Comparison of ENCODE assay signal across 14 mouse cellular contexts in genomic region chr2:166960648-166961330, GRCm38 (mm10). TPM values are rescaled to one million over a fixed set of nuclear protein-coding genes. Genes with fewer than 3 reads are reported as not detected.
DNase-seq lines count a peak whose midpoint lies in the region; ATAC-seq and TF ChIP-seq lines count a peak whose summit lies in the region.
"Had no signal": no experiment of that assay in that cellular context is flagged by ENCODE, and none has a peak within 500 bp of the region (broad histone marks: within the 10 kb centered on the region; RNA-seq: fewer than 3 reads in every experiment).

No protein-coding gene starts in this region.

- TF ChIP-seq POLR2A in cerebellum, adult 2 months (IDR thresholded peaks at IDR 0.05; ENCODE audit: borderline replicate concordance, insufficient read depth, low read length): no peak
- TF ChIP-seq POLR2A in myocyte (IDR thresholded peaks at IDR 0.05; ENCODE audit: insufficient read length, low read depth): no peak
- no peak for TF ChIP-seq POLR2A in lung, adult 2 months (IDR thresholded peaks at IDR 0.05; ENCODE audit: borderline replicate concordance, extremely low read depth, low read depth, low read length)

- H3K79me2 ChIP-seq in myocyte (ENCODE audit: control insufficient read depth, insufficient read depth): peaks cover 27% of the 10 kb centered on the region

- H3K27me3 ChIP-seq in liver, postnatal 0 days (ENCODE audit: insufficient read depth, low read length): no peaks in the 10 kb centered on the region
- no peaks in the 10 kb centered on the region for H3K27me3 ChIP-seq in liver, embryonic 11.5 days (replicated peaks; ENCODE audit: control insufficient read depth, insufficient read depth, low read length)
- no peaks in the 10 kb centered on the region for H3K27me3 ChIP-seq in cerebellum, adult 2 months (ENCODE audit: control insufficient read depth, insufficient read depth, low read length)
- no peaks in the 10 kb centered on the region for H3K27me3 ChIP-seq in myocyte (ENCODE audit: control insufficient read depth, insufficient read depth, insufficient read length)
- H3K27me3 ChIP-seq in midbrain, embryonic 16.5 days (ENCODE audit: control insufficient read depth, insufficient read depth, low read depth, low read length): no peaks in the 10 kb centered on the region
- H3K27me3 ChIP-seq: limb, embryonic 13.5 days; midbrain, embryonic 12.5 days had no signal

- no peak for TF ChIP-seq EP300 in liver, postnatal 0 days (IDR thresholded peaks at IDR 0.05; ENCODE audit: low read depth)

- intact Hi-C loops in heart, postnatal 36 days (cut with DNase I): no loop called here

- peak; percentile 89 for ATAC-seq in liver, postnatal 0 days
- ATAC-seq in liver, embryonic 11.5 days (replicated peaks; ENCODE audit: low FRiP score): no peak
- ATAC-seq in midbrain, embryonic 16.5 days: no peak
- ATAC-seq: CD4-positive, CD25-positive, alpha-beta regulatory T cell, adult 4 months; forebrain, embryonic 16.5 days had no signal

- no peak overlapping the region for H3K4me3 ChIP-seq in liver, postnatal 0 days (ENCODE audit: low read depth, low read length)
- H3K4me3 ChIP-seq in liver, embryonic 11.5 days (ENCODE audit: low read depth, low read length): no peak overlapping the region
- H3K4me3 ChIP-seq in cerebellum, adult 2 months (replicated peaks; ENCODE audit: insufficient read depth, low read depth, low read length): no peak overlapping the region
- H3K4me3 ChIP-seq in myocyte: no peak overlapping the region
- H3K4me3 ChIP-seq in midbrain, embryonic 16.5 days (ENCODE audit: low read depth, low read length): no peak overlapping the region
- H3K4me3 ChIP-seq in lung, adult 2 months (replicated peaks; ENCODE audit: extremely low read depth, low read depth, low read length): no peak overlapping the region
- H3K4me3 ChIP-seq: limb, embryonic 13.5 days; midbrain, embryonic 12.5 days had no signal

- peaks cover 12% of the 10 kb centered on the region; the same call in 1 of the 2 replicates for H3K4me1 ChIP-seq in liver, postnatal 0 days (ENCODE audit: insufficient read depth)
- H3K4me1 ChIP-seq in liver, embryonic 11.5 days (replicated peaks; ENCODE audit: control insufficient read depth, insufficient read depth, low read length): 0 out of 2 replicates have a peak, but pooled peaks cover 2% of the 10 kb centered on the region
- peaks cover 24% of the 10 kb centered on the region for H3K4me1 ChIP-seq in cerebellum, adult 2 months (ENCODE audit: control insufficient read depth, insufficient read depth, low read length)
- H3K4me1 ChIP-seq in midbrain, embryonic 16.5 days (ENCODE audit: control insufficient read depth, insufficient read depth, low read length): no peaks in the 10 kb centered on the region
- 0 out of 2 replicates have a peak, but pooled peaks cover 2% of the 10 kb centered on the region for H3K4me1 ChIP-seq in lung, adult 2 months (ENCODE audit: control insufficient read depth, insufficient read depth, low read length)
- H3K4me1 ChIP-seq: limb, embryonic 13.5 days; midbrain, embryonic 12.5 days had no signal

- H3K9me3 ChIP-seq in liver, postnatal 0 days (ENCODE audit: low read length): no peaks in the 10 kb centered on the region
- H3K9me3 ChIP-seq in liver, embryonic 11.5 days (ENCODE audit: control insufficient read depth, low read length): no peaks in the 10 kb centered on the region
- H3K9me3 ChIP-seq in midbrain, embryonic 16.5 days (replicated peaks; ENCODE audit: control insufficient read depth, low read length, poor library complexity, severe bottlenecking): no peaks in the 10 kb centered on the region
- H3K9me3 ChIP-seq: limb, embryonic 13.5 days; midbrain, embryonic 12.5 days had no signal

- peak overlapping the region; percentile 72 for H3K27ac ChIP-seq in liver, postnatal 0 days (ENCODE audit: low read depth)
- no peak overlapping the region for H3K27ac ChIP-seq in liver, embryonic 11.5 days (ENCODE audit: low read depth, low read length)
- no peak overlapping the region for H3K27ac ChIP-seq in cerebellum, adult 2 months (ENCODE audit: insufficient read depth, low read length)
- no peak overlapping the region for H3K27ac ChIP-seq in midbrain, embryonic 16.5 days (ENCODE audit: low read length)
- H3K27ac ChIP-seq: limb, embryonic 13.5 days; midbrain, embryonic 12.5 days had no signal

- no peak for TF ChIP-seq CTCF in liver, postnatal 0 days (IDR thresholded peaks at IDR 0.05; ENCODE audit: low read depth)
- TF ChIP-seq CTCF in cerebellum, adult 2 months (IDR thresholded peaks at IDR 0.05; ENCODE audit: borderline replicate concordance, insufficient read depth, low read depth, low read length): no peak
- TF ChIP-seq CTCF in lung, adult 2 months (IDR thresholded peaks at IDR 0.05; ENCODE audit: insufficient read depth, low read length): no peak

- 67% methylated on average over 8 of the region's 8 CpGs for WGBS in liver, postnatal 0 days (ENCODE audit: insufficient replicate concordance)
- 85% methylated on average over 8 of the region's 8 CpGs for whole genome bisulfite sequencing in liver, embryonic 11.5 days
- WGBS in cerebellum, adult 2 months: 13% methylated on average over 8 of the region's 8 CpGs
- 88% methylated on average over 8 of the region's 8 CpGs for WGBS in midbrain, embryonic 16.5 days
- whole genome bisulfite sequencing in lung, adult 2 months: 64% methylated on average over 8 of the region's 8 CpGs

- H3K36me3 ChIP-seq in liver, postnatal 0 days (replicated peaks; ENCODE audit: insufficient read depth, low read length): peaks cover 43% of the 10 kb centered on the region
- H3K36me3 ChIP-seq in liver, embryonic 11.5 days (ENCODE audit: control insufficient read depth, insufficient read depth, low read length): 0 out of 2 replicates have a peak, but pooled peaks cover 6% of the 10 kb centered on the region
- H3K36me3 ChIP-seq in myocyte (ENCODE audit: control insufficient read depth, insufficient read depth): peaks cover 16% of the 10 kb centered on the region
- H3K36me3 ChIP-seq in midbrain, embryonic 16.5 days (ENCODE audit: control insufficient read depth, insufficient read depth, low read length): peaks cover 2% of the 10 kb centered on the region; the same call in 1 of the 2 replicates

- no peak overlapping the region for H3K9ac ChIP-seq in liver, postnatal 0 days (replicated peaks)
- no peak overlapping the region for H3K9ac ChIP-seq in liver, embryonic 11.5 days (ENCODE audit: low read depth, low read length)
- no peak overlapping the region for H3K9ac ChIP-seq in midbrain, embryonic 16.5 days (ENCODE audit: low read depth, low read length)
- H3K9ac ChIP-seq: limb, embryonic 13.5 days; midbrain, embryonic 12.5 days had no signal

- peak; percentile 91 for DNase-seq in heart, adult 11 months
- DNase-seq in heart, postnatal 36 days: no peak
- DNase-seq in liver, postnatal 0 days: peak; percentile 51
- no peak for DNase-seq in liver, embryonic 11.5 days (ENCODE audit: low spot score)
- DNase-seq in cerebellum, adult 2 months: peak; percentile 38 to 59
- DNase-seq in lung, adult 2 months: no peak
- DNase-seq: layer of hippocampus, postnatal 36 days; lung, postnatal 10 days had no signal

- no peak overlapping the region for H3ac ChIP-seq in myocyte (ENCODE audit: control insufficient read depth, insufficient read length)

- H3K4me2 ChIP-seq in liver, postnatal 0 days (ENCODE audit: low read depth, low read length): no peak overlapping the region
- H3K4me2 ChIP-seq in liver, embryonic 11.5 days: no peak overlapping the region
- H3K4me2 ChIP-seq in myocyte (ENCODE audit: low read depth): no peak overlapping the region
- no peak overlapping the region for H3K4me2 ChIP-seq in midbrain, embryonic 16.5 days (ENCODE audit: low read length)
- H3K4me2 ChIP-seq: limb, embryonic 13.5 days; midbrain, embryonic 12.5 days had no signal

TF ChIP-seq in myocyte, 11 proteins besides CTCF, POLR2A, EP300 and RAD21:
- no peak for TF ChIP-seq TCF3 (IDR thresholded peaks at IDR 0.05; ENCODE audit: insufficient read length, low read depth)
- TF ChIP-seq MYOD1 (IDR thresholded peaks at IDR 0.05; ENCODE audit: control insufficient read depth in 1 of 3, insufficient read length in 2 of 3, low read depth in 2 of 3): peak in 1 of 3 experiments; percentile 18
- no peak for TF ChIP-seq CEBPB (IDR thresholded peaks at IDR 0.05; ENCODE audit: insufficient read depth, poor library complexity, severe bottlenecking)
- peak in 2 of 3 experiments; percentile 32 to 69 for TF ChIP-seq MYOG (IDR thresholded peaks at IDR 0.05; ENCODE audit: control insufficient read depth in 1 of 3, insufficient read depth in 1 of 3, insufficient read length in 2 of 3, low read depth in 2 of 3)

RNA-seq across cellular contexts. Expression of gene Stau1, which starts 35.3 kb away (rescaled TPM):
- total RNA-seq in heart, postnatal 36 days (2021): 10 to 100 TPM; 44.5 to 45.1 TPM
- polyA plus RNA-seq in liver, postnatal 0 days (2015; fragmentation: Nextera tagmentation; extraction: Ambion mirVana): 28.6 and 31.5 TPM in 2 replicates
- polyA plus RNA-seq in liver, embryonic 11.5 days (2014; fragmentation: Nextera tagmentation; extraction: Ambion mirVana): 57.1 and 59.5 TPM in 2 replicates
- 52.2 and 54.9 TPM in 2 replicates for polyA plus RNA-seq in cerebellum, adult 2 months (2012; rRNA removed)
- 65.4 TPM for polyA plus RNA-seq in myocyte (2012; fragmentation: generic; extraction: Trizol)
- polyA plus RNA-seq in midbrain, embryonic 16.5 days (2015; fragmentation: Nextera tagmentation; extraction: Ambion mirVana): 116 and 122 TPM in 2 replicates
- polyA plus RNA-seq in lung, adult 2 months (2012; rRNA removed): 22.8 and 28.3 TPM in 2 replicates

RNA-seq across cellular contexts. Expression of gene Ddx27, which starts 54.2 kb away (rescaled TPM):
- total RNA-seq in heart, postnatal 36 days (2021): 10 to 100 TPM; 10.8 to 11.3 TPM
- 19.2 and 21.9 TPM in 2 replicates for polyA plus RNA-seq in liver, postnatal 0 days (2015; fragmentation: Nextera tagmentation; extraction: Ambion mirVana)
- polyA plus RNA-seq in liver, embryonic 11.5 days (2014; fragmentation: Nextera tagmentation; extraction: Ambion mirVana): 102 and 103 TPM in 2 replicates
- polyA plus RNA-seq in cerebellum, adult 2 months (2012; rRNA removed): 33.5 TPM in 2 replicates
- polyA plus RNA-seq in myocyte (2012; fragmentation: generic; extraction: Trizol): 46.9 TPM
- 37.6 and 37.8 TPM in 2 replicates for polyA plus RNA-seq in midbrain, embryonic 16.5 days (2015; fragmentation: Nextera tagmentation; extraction: Ambion mirVana)
- 17.3 and 18.6 TPM in 2 replicates for polyA plus RNA-seq in lung, adult 2 months (2012; rRNA removed)

RNA-seq across cellular contexts. Expression of gene Cse1l, which starts 54.9 kb away (rescaled TPM):
- 10 to 100 TPM; 39.8 to 41.1 TPM for total RNA-seq in heart, postnatal 36 days (2021)
- polyA plus RNA-seq in liver, postnatal 0 days (2015; fragmentation: Nextera tagmentation; extraction: Ambion mirVana): 19.0 and 23.3 TPM in 2 replicates
- polyA plus RNA-seq in liver, embryonic 11.5 days (2014; fragmentation: Nextera tagmentation; extraction: Ambion mirVana): 155 and 183 TPM in 2 replicates
- 49.9 and 55.0 TPM in 2 replicates for polyA plus RNA-seq in cerebellum, adult 2 months (2012; rRNA removed)
- polyA plus RNA-seq in myocyte (2012; fragmentation: generic; extraction: Trizol): 26.7 TPM
- polyA plus RNA-seq in midbrain, embryonic 16.5 days (2015; fragmentation: Nextera tagmentation; extraction: Ambion mirVana): 100 and 102 TPM in 2 replicates
- 7.5 and 12.2 TPM in 2 replicates for polyA plus RNA-seq in lung, adult 2 months (2012; rRNA removed)

Comparison
In these comparisons a context has a peak if more than half of its experiments do, and no peak if none do; other contexts are left out.
1. DNase-seq: peak in heart, adult 11 months (single experiment), liver, postnatal 0 days (single experiment) and cerebellum, adult 2 months (2 of 2); none in heart, postnatal 36 days (0 of 2), liver, embryonic 11.5 days (single experiment) and lung, adult 2 months (single experiment).